In genomic region chr3:87768431-87768830, GRCm38 (mm10) we compare ENCODE assay signal across 9 mouse cellular contexts. TPM values are rescaled to one million over a fixed set of nuclear protein-coding genes. Genes with fewer than 3 reads are reported as not detected.
DNase-seq lines count a peak whose midpoint lies in the region; ATAC-seq and TF ChIP-seq lines count a peak whose summit lies in the region.
"Had no signal": no experiment of that assay in that cellular context is flagged by ENCODE, and none has a peak within 500 bp of the region (broad histone marks: within the 10 kb centered on the region; RNA-seq: fewer than 3 reads in every experiment).

No protein-coding gene starts in this region.

- no peaks in the 10 kb centered on the region for H3K36me3 ChIP-seq in kidney, embryonic 16.5 days (ENCODE audit: insufficient read depth, low read length)
- no peaks in the 10 kb centered on the region for H3K36me3 ChIP-seq in hindbrain, embryonic 16.5 days (ENCODE audit: control insufficient read depth, insufficient read depth, low read length)
- H3K36me3 ChIP-seq in midbrain, postnatal 0 days (ENCODE audit: insufficient read depth, low read length): no peaks in the 10 kb centered on the region

- intact Hi-C loops in left cerebral cortex, postnatal 36 days (cut with DNase I): no loop called here

- no peaks in the 10 kb centered on the region for H3K9me3 ChIP-seq in kidney, embryonic 16.5 days (ENCODE audit: low read length)
- no peaks in the 10 kb centered on the region for H3K9me3 ChIP-seq in hindbrain, embryonic 16.5 days (ENCODE audit: control insufficient read depth, low read length)
- no peaks in the 10 kb centered on the region for H3K9me3 ChIP-seq in midbrain, postnatal 0 days (ENCODE audit: low read length)

- H3K4me2 ChIP-seq in kidney, embryonic 16.5 days (replicated peaks; ENCODE audit: low read depth, low read length): peak overlapping the region; percentile 72
- peak overlapping the region; percentile 50 for H3K4me2 ChIP-seq in hindbrain, embryonic 16.5 days (ENCODE audit: low read length)
- peak overlapping the region; percentile 34 for H3K4me2 ChIP-seq in midbrain, postnatal 0 days (ENCODE audit: low read depth, low read length, poor library complexity, severe bottlenecking)

- no peak for TF ChIP-seq CTCF in midbrain, postnatal 0 days (IDR thresholded peaks at IDR 0.05)

- WGBS in kidney, embryonic 16.5 days: 20% methylated on average over 6 of the region's 6 CpGs
- 47% methylated on average over 6 of the region's 6 CpGs for WGBS in hindbrain, embryonic 16.5 days
- WGBS in midbrain, postnatal 0 days: 54% methylated on average over 6 of the region's 6 CpGs

- peak overlapping the region; percentile 74 for H3K9ac ChIP-seq in kidney, embryonic 16.5 days (replicated peaks; ENCODE audit: low read length)
- H3K9ac ChIP-seq in hindbrain, embryonic 16.5 days (ENCODE audit: low read depth, low read length): peak overlapping the region; percentile 44
- H3K9ac ChIP-seq in midbrain, postnatal 0 days (replicated peaks; ENCODE audit: low read length, poor library complexity, severe bottlenecking): no peak overlapping the region

- no peak for ATAC-seq in kidney, embryonic 16.5 days (ENCODE audit: low FRiP score, low TSS enrichment)
- ATAC-seq in hindbrain, embryonic 16.5 days: no peak
- no peak for ATAC-seq in midbrain, postnatal 0 days (ENCODE audit: low FRiP score)

- no peaks in the 10 kb centered on the region for H3K27me3 ChIP-seq in kidney, embryonic 16.5 days (ENCODE audit: insufficient read depth, low read length)
- H3K27me3 ChIP-seq in hindbrain, embryonic 16.5 days (replicated peaks; ENCODE audit: control insufficient read depth, insufficient read depth, low read length): peaks cover 7% of the 10 kb centered on the region
- peaks cover 13% of the 10 kb centered on the region for H3K27me3 ChIP-seq in midbrain, postnatal 0 days (ENCODE audit: insufficient read depth, low read length)

- peak overlapping the region; percentile 57 for H3K4me3 ChIP-seq in kidney, embryonic 16.5 days (ENCODE audit: low read length)
- H3K4me3 ChIP-seq in brown adipose tissue, adult 24 weeks (ENCODE audit: insufficient read depth, low read depth, low read length): peak overlapping the region; percentile 75
- peak overlapping the region; percentile 32 for H3K4me3 ChIP-seq in hindbrain, embryonic 16.5 days (ENCODE audit: low read length)
- H3K4me3 ChIP-seq in midbrain, postnatal 0 days (ENCODE audit: low read depth, low read length): peak overlapping the region; percentile 28

- DNase-seq in kidney, postnatal 4 days: no peak
- no peak for DNase-seq in midbrain, postnatal 0 days (ENCODE audit: low spot score)
- no peak for DNase-seq in layer of hippocampus, postnatal 10 days (ENCODE audit: low spot score in 2 of 2)
- DNase-seq in left cerebral cortex, postnatal 36 days (ENCODE audit: low spot score in 2 of 2): no peak
- DNase-seq in c-Kit-positive CD71-positive TER-119-positive erythroid progenitor cells, embryonic 14.5 days (ENCODE audit: low spot score): no peak

- H3K27ac ChIP-seq in kidney, embryonic 16.5 days (ENCODE audit: low read length): peak overlapping the region; percentile 91
- H3K27ac ChIP-seq in brown adipose tissue, adult 24 weeks (replicated peaks; ENCODE audit: low read depth, low read length): peak overlapping the region; percentile 88
- H3K27ac ChIP-seq in hindbrain, embryonic 16.5 days (ENCODE audit: low read depth, low read length): no peak overlapping the region
- H3K27ac ChIP-seq in midbrain, postnatal 0 days (ENCODE audit: low read depth, low read length): no peak overlapping the region; the same call in 1 of the 2 replicates

- H3K4me1 ChIP-seq in kidney, embryonic 16.5 days (ENCODE audit: insufficient read depth, low read length): peaks cover 62% of the 10 kb centered on the region
- peaks cover 5% of the 10 kb centered on the region; the same call in 1 of the 2 replicates for H3K4me1 ChIP-seq in brown adipose tissue, adult 24 weeks (ENCODE audit: control insufficient read depth, insufficient read depth, insufficient read length, low read length)
- H3K4me1 ChIP-seq in hindbrain, embryonic 16.5 days (ENCODE audit: control insufficient read depth, insufficient read depth, low read depth, low read length): peaks cover 9% of the 10 kb centered on the region
- no peaks in the 10 kb centered on the region for H3K4me1 ChIP-seq in midbrain, postnatal 0 days (ENCODE audit: insufficient read depth, low read length)

RNA-seq across cellular contexts. Expression of gene Lrrc71, which starts 20.0 kb away (rescaled TPM):
- polyA plus RNA-seq in kidney, embryonic 16.5 days (2015; fragmentation: Nextera tagmentation; extraction: Ambion mirVana): 0.87 and 0.89 TPM in 2 replicates
- polyA plus RNA-seq in brown adipose tissue, adult 24 weeks (2012; ENCODE audit: insufficient read depth, insufficient read length, missing spikeins): 0.38 TPM in 1 of 2 replicates, not detected in the other
- polyA plus RNA-seq in hindbrain, embryonic 16.5 days (2015; fragmentation: Nextera tagmentation; extraction: Ambion mirVana): 0.67 and 0.80 TPM in 2 replicates
- 0.66 and 1.2 TPM in 2 replicates for total RNA-seq in midbrain, postnatal 0 days (2014; rRNA removed)
- 0.96 and 1.3 TPM in 2 replicates for polyA plus RNA-seq in midbrain, postnatal 0 days (2015; fragmentation: Nextera tagmentation; extraction: Ambion mirVana)
- total RNA-seq in layer of hippocampus, postnatal 10 days (2021): 1 to 10 TPM in 1 of 2 experiments, under 1 TPM in 1; 0.80 to 2.3 TPM
- under 1 TPM in 1 of 2 experiments, not detected in 1; 0.49 TPM for total RNA-seq in left cerebral cortex, postnatal 36 days (2021)

RNA-seq across cellular contexts. Expression of gene Ntrk1, which starts 26.5 kb away (rescaled TPM):
- polyA plus RNA-seq in kidney, embryonic 16.5 days (2015; fragmentation: Nextera tagmentation; extraction: Ambion mirVana): 6.1 and 6.4 TPM in 2 replicates
- polyA plus RNA-seq in brown adipose tissue, adult 24 weeks (2012; ENCODE audit: insufficient read depth, insufficient read length, missing spikeins): not detected in 2 replicates
- 6.6 and 7.3 TPM in 2 replicates for polyA plus RNA-seq in hindbrain, embryonic 16.5 days (2015; fragmentation: Nextera tagmentation; extraction: Ambion mirVana)
- total RNA-seq in midbrain, postnatal 0 days (2014; rRNA removed): 1.1 and 2.4 TPM in 2 replicates
- 1.7 and 1.8 TPM in 2 replicates for polyA plus RNA-seq in midbrain, postnatal 0 days (2015; fragmentation: Nextera tagmentation; extraction: Ambion mirVana)
- total RNA-seq in layer of hippocampus, postnatal 10 days (2021): under 1 TPM; 0.41 to 0.42 TPM
- total RNA-seq in left cerebral cortex, postnatal 36 days (2021): under 1 TPM; 0.35 to 0.95 TPM
- total RNA-seq: neutrophil, adult 5-6 weeks had no signal

RNA-seq across cellular contexts. Expression of gene Insrr, which starts 28.3 kb away (rescaled TPM):
- polyA plus RNA-seq in kidney, embryonic 16.5 days (2015; fragmentation: Nextera tagmentation; extraction: Ambion mirVana): 2.7 and 2.8 TPM in 2 replicates
- polyA plus RNA-seq in brown adipose tissue, adult 24 weeks (2012; ENCODE audit: insufficient read depth, insufficient read length, missing spikeins): not detected in 2 replicates
- 0.49 and 0.85 TPM in 2 replicates for polyA plus RNA-seq in hindbrain, embryonic 16.5 days (2015; fragmentation: Nextera tagmentation; extraction: Ambion mirVana)
- total RNA-seq in midbrain, postnatal 0 days (2014; rRNA removed): 0.16 and 0.42 TPM in 2 replicates
- polyA plus RNA-seq in midbrain, postnatal 0 days (2015; fragmentation: Nextera tagmentation; extraction: Ambion mirVana): 0.25 and 0.27 TPM in 2 replicates
- total RNA-seq in layer of hippocampus, postnatal 10 days (2021): under 1 TPM; 0.29 to 0.30 TPM
- total RNA-seq in left cerebral cortex, postnatal 36 days (2021): under 1 TPM; 0.39 to 0.77 TPM
- total RNA-seq: neutrophil, adult 5-6 weeks had no signal

RNA-seq across cellular contexts. Expression of gene Pear1, which starts 55.7 kb away (rescaled TPM):
- 60.2 and 62.9 TPM in 2 replicates for polyA plus RNA-seq in kidney, embryonic 16.5 days (2015; fragmentation: Nextera tagmentation; extraction: Ambion mirVana)
- 2.7 and 4.0 TPM in 2 replicates for polyA plus RNA-seq in brown adipose tissue, adult 24 weeks (2012; ENCODE audit: insufficient read depth, insufficient read length, missing spikeins)
- 8.4 and 10.6 TPM in 2 replicates for polyA plus RNA-seq in hindbrain, embryonic 16.5 days (2015; fragmentation: Nextera tagmentation; extraction: Ambion mirVana)
- 15.6 and 19.0 TPM in 2 replicates for total RNA-seq in midbrain, postnatal 0 days (2014; rRNA removed)
- polyA plus RNA-seq in midbrain, postnatal 0 days (2015; fragmentation: Nextera tagmentation; extraction: Ambion mirVana): 5.7 and 6.1 TPM in 2 replicates
- total RNA-seq in layer of hippocampus, postnatal 10 days (2021): 1 to 10 TPM; 9.9 TPM
- total RNA-seq in left cerebral cortex, postnatal 36 days (2021): 1 to 10 TPM; 6.8 to 9.2 TPM

Comparison
In these comparisons a context has a peak if more than half of its experiments do, and no peak if none do; other contexts are left out.
1. H3K27ac ChIP-seq: peak in kidney, embryonic 16.5 days (single experiment) and brown adipose tissue, adult 24 weeks (single experiment); none in hindbrain, embryonic 16.5 days (single experiment) and midbrain, postnatal 0 days (single experiment).
2. Peak in every context shown above with its lines, with median percentiles within 50 percentile points of each other: H3K4me2 ChIP-seq and H3K4me3 ChIP-seq.